In the genomic region with DNA sequence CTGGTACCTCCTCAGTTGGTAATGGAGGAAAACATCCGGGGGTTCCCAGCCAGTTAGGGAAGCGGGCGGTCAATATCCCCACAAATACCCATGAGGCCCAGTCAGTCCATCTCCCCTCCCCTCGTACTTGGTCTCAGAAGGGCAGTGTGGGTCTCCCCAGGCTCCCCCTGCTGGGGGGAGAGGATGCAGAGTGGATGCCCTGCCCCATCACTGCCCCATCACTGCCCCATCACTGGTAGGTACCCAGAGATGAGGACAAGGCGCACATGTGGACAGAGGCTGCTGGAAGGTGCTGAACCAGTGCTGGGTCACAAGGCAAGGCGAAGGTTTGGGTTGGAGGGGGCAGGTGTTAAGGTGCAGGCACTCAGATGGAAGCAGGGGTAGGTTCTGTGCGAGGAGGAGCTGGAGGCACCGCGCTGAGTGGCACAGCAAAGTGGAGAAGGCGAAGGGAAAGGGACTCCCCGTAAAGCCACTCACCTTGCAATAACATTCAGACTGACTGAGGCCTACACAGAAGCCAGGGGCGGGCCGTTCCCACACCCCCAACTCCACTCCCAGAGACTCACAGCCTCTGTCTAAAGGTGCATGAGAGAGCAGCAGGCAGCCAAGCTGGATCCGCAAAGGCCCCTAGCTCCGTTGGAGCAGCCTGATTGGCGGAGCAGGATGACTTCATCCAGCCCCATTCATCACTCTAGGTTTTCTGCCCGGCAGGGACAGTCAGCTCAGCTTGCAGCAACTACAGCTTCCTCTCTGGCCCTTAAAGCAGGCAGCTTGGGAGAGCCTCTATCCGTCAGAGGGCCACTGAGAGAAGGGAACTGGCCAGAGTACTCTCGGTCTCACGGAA, we compare ENCODE assay signal across 8 mouse cellular contexts.
A peak's percentile ranks its signal among the peaks of the same experiment; 100 is the strongest.
DNase-seq lines count a peak whose midpoint lies in the region; ATAC-seq and TF ChIP-seq lines count a peak whose summit lies in the region.

No protein-coding gene starts in this region.

- peak overlapping the region; percentile 59 for H3K4me2 ChIP-seq in heart, embryonic 12.5 days
- peak overlapping the region; percentile 54 for H3K4me2 ChIP-seq in forebrain, embryonic 13.5 days
- H3K4me2 ChIP-seq in intestine, embryonic 16.5 days (ENCODE audit: low read depth, low read length), result peak overlapping the region; percentile 34
- H3K4me2 ChIP-seq in liver, embryonic 14.5 days (ENCODE audit: low read depth), result no peak overlapping the region; the same call in 1 of the 2 replicates

- H3K36me3 ChIP-seq in heart, embryonic 12.5 days, result no peaks in the 10 kb centered on the region
- H3K36me3 ChIP-seq in forebrain, embryonic 13.5 days (ENCODE audit: poor library complexity, severe bottlenecking), result no peaks in the 10 kb centered on the region
- H3K36me3 ChIP-seq in intestine, embryonic 16.5 days (ENCODE audit: control insufficient read depth, insufficient read depth, low read length), result no peaks in the 10 kb centered on the region
- no peaks in the 10 kb centered on the region for H3K36me3 ChIP-seq in liver, embryonic 14.5 days (replicated peaks; ENCODE audit: control insufficient read depth, insufficient read depth, low read depth)
- no peaks in the 10 kb centered on the region for H3K36me3 ChIP-seq in splenic B cell, adult 2 months (ENCODE audit: control insufficient read depth, insufficient read depth, low read length, poor library complexity, severe bottlenecking)

- H3K27ac ChIP-seq in heart, embryonic 12.5 days (ENCODE audit: poor library complexity, severe bottlenecking), result peak overlapping the region; percentile 2; the same call in 1 of the 2 replicates
- H3K27ac ChIP-seq in forebrain, embryonic 13.5 days, result peak overlapping the region; percentile 76
- H3K27ac ChIP-seq in intestine, embryonic 16.5 days (ENCODE audit: low read length), result peak overlapping the region; percentile 42; the same call in 1 of the 2 replicates
- H3K27ac ChIP-seq in liver, embryonic 14.5 days, result no peak overlapping the region

- no peak for TF ChIP-seq EP300 in liver, embryonic 14.5 days (IDR thresholded peaks at IDR 0.05; ENCODE audit: low read depth)

- H3K27me3 ChIP-seq in heart, embryonic 12.5 days (replicated peaks), result no peaks in the 10 kb centered on the region
- no peaks in the 10 kb centered on the region for H3K27me3 ChIP-seq in forebrain, embryonic 13.5 days
- no peaks in the 10 kb centered on the region for H3K27me3 ChIP-seq in intestine, embryonic 16.5 days (replicated peaks; ENCODE audit: control insufficient read depth, insufficient read depth, low read length)
- no peaks in the 10 kb centered on the region for H3K27me3 ChIP-seq in liver, embryonic 14.5 days (ENCODE audit: control insufficient read depth, insufficient read depth, low read length)
- no peaks in the 10 kb centered on the region for H3K27me3 ChIP-seq in splenic B cell, adult 2 months (ENCODE audit: control insufficient read depth, insufficient read depth, low read length, poor library complexity, severe bottlenecking)

- peak; percentile 67 for ATAC-seq in heart, embryonic 12.5 days (ENCODE audit: insufficient number of reproducible peaks, low FRiP score)
- ATAC-seq in forebrain, embryonic 13.5 days, result peak; percentile 89
- ATAC-seq in intestine, embryonic 16.5 days, result peak; percentile 64
- ATAC-seq in liver, embryonic 14.5 days (ENCODE audit: insufficient read depth), result no peak

- peak; percentile 40; the same call in 1 of the 2 replicates for TF ChIP-seq CTCF in brain, embryonic 14.5 days (IDR thresholded peaks at IDR 0.05; ENCODE audit: borderline replicate concordance, extremely low read depth, insufficient read depth, insufficient read length)
- peak; percentile 27 for TF ChIP-seq CTCF in liver, embryonic 14.5 days (IDR thresholded peaks at IDR 0.05; ENCODE audit: low read depth)

- H3K4me1 ChIP-seq in heart, embryonic 12.5 days (replicated peaks), result peaks cover 28% of the 10 kb centered on the region
- peaks cover 23% of the 10 kb centered on the region for H3K4me1 ChIP-seq in forebrain, embryonic 13.5 days
- peaks cover 12% of the 10 kb centered on the region for H3K4me1 ChIP-seq in intestine, embryonic 16.5 days (ENCODE audit: control insufficient read depth, insufficient read depth, low read length)
- no peaks in the 10 kb centered on the region for H3K4me1 ChIP-seq in liver, embryonic 14.5 days (replicated peaks; ENCODE audit: control insufficient read depth in 2 of 2, insufficient read depth in 2 of 2, low read length in 1 of 2)

- H3K4me3 ChIP-seq in heart, embryonic 12.5 days, result peak overlapping the region; percentile 15
- peak overlapping the region; percentile 26 for H3K4me3 ChIP-seq in forebrain, embryonic 13.5 days
- H3K4me3 ChIP-seq in intestine, embryonic 16.5 days (ENCODE audit: low read length), result no peak overlapping the region
- H3K4me3 ChIP-seq in liver, embryonic 14.5 days (ENCODE audit: insufficient read depth in 1 of 2, low read depth in 2 of 2, low read length in 2 of 2), result no peak overlapping the region

- DNase-seq in heart, adult 9 months (ENCODE audit: low spot score in 2 of 2), result no peak
- peak; percentile 93 for DNase-seq in brain, embryonic 14.5 days (ENCODE audit: low read depth)
- DNase-seq in liver, embryonic 14.5 days (ENCODE audit: low read depth in 3 of 3, low spot score in 3 of 3), result no peak
- DNase-seq in splenic B cell, adult 2 months (ENCODE audit: low read depth, low spot score), result peak; percentile 22
- DNase-seq in yolk sac, embryonic 10.5 days (ENCODE audit: low spot score), result no peak

- 25% methylated on average over 20 of the region's 20 CpGs for WGBS in heart, embryonic 12.5 days
- WGBS in forebrain, embryonic 13.5 days, result 16% methylated on average over 20 of the region's 20 CpGs
- WGBS in intestine, embryonic 16.5 days, result 36% methylated on average over 20 of the region's 20 CpGs
- WGBS in liver, embryonic 14.5 days (ENCODE audit: insufficient replicate concordance), result 33% methylated on average over 20 of the region's 20 CpGs

- H3K9ac ChIP-seq in heart, embryonic 12.5 days, result peak overlapping the region; percentile 49
- peak overlapping the region; percentile 60 for H3K9ac ChIP-seq in forebrain, embryonic 13.5 days
- H3K9ac ChIP-seq in intestine, embryonic 16.5 days (ENCODE audit: low read depth, low read length), result peak overlapping the region; percentile 43
- no peak overlapping the region for H3K9ac ChIP-seq in liver, embryonic 14.5 days (replicated peaks)

- no peaks in the 10 kb centered on the region for H3K9me3 ChIP-seq in heart, embryonic 12.5 days (replicated peaks)
- no peaks in the 10 kb centered on the region for H3K9me3 ChIP-seq in forebrain, embryonic 13.5 days (replicated peaks)
- H3K9me3 ChIP-seq in intestine, embryonic 16.5 days (ENCODE audit: control insufficient read depth, low read length), result no peaks in the 10 kb centered on the region
- no peaks in the 10 kb centered on the region for H3K9me3 ChIP-seq in liver, embryonic 14.5 days (ENCODE audit: control insufficient read depth, low read length)

- TF ChIP-seq POLR2A in brain, embryonic 14.5 days (IDR thresholded peaks at IDR 0.05; ENCODE audit: borderline replicate concordance, extremely low read depth, insufficient read depth, insufficient read length, poor library complexity, severe bottlenecking), result peak; percentile 13; the same call in 1 of the 2 replicates

Comparison
In these comparisons a context has a peak if more than half of its experiments do, and no peak if none do; other contexts are left out.
1. H3K4me3 ChIP-seq: peak in heart, embryonic 12.5 days (single experiment) and forebrain, embryonic 13.5 days (single experiment); none in intestine, embryonic 16.5 days (single experiment) and liver, embryonic 14.5 days (0 of 2).
2. DNase-seq: peak in brain, embryonic 14.5 days (single experiment) and splenic B cell, adult 2 months (single experiment); none in heart, adult 9 months (0 of 2), liver, embryonic 14.5 days (0 of 3) and yolk sac, embryonic 10.5 days (single experiment).